Mouse (Mus musculus): ENCODE measurements around the gene Rai14.

Rai14 gene

GRCm38 (mm10) chr15:10623571-10624227, 90.7 kb downstream of the Rai14 start:
- in situ Hi-C loops (cut with MboI, MseI), result no loop called here

- in situ Hi-C loops (cut with MboI, MseI), result no loop called here
These were observed 93.2 kb downstream of the Rai14 start for GRCm38 (mm10) chr15:10621194-10621593.

- in situ Hi-C loops (cut with MboI, MseI), result no loop called here
These were observed 94.7 kb downstream of the Rai14 start for GRCm38 (mm10) chr15:10619678-10620077.

- in situ Hi-C loops (cut with MboI, MseI), result no loop called here
These were observed 96.1 kb downstream of the Rai14 start for GRCm38 (mm10) chr15:10618276-10618675.

- in situ Hi-C loops (cut with MboI, MseI), result no loop called here
These were observed 98.4 kb downstream of the Rai14 start for GRCm38 (mm10) chr15:10616001-10616400.

- in situ Hi-C loops (cut with MboI, MseI), result loop anchor here (5.0 kb wide), 1 partner anchor 86 kb away; no protein-coding TSS in a partner anchor
These were observed 103.4 kb downstream of the Rai14 start for GRCm38 (mm10) chr15:10611040-10611439.

- in situ Hi-C loops (cut with MboI, MseI), result no loop called here
These were observed 105.3 kb downstream of the Rai14 start for GRCm38 (mm10) chr15:10609107-10609506.

- in situ Hi-C loops (cut with MboI, MseI), result no loop called here
These were observed 105.8 kb downstream of the Rai14 start for GRCm38 (mm10) chr15:10608508-10609098.

GRCm38 (mm10) chr15:10599413-10599812, 115.0 kb downstream of the Rai14 start:
- in situ Hi-C loops (cut with MboI, MseI), result no loop called here

GRCm38 (mm10) chr15:10598259-10599225, 115.9 kb downstream of the Rai14 start:
- in situ Hi-C loops (cut with MboI, MseI), result no loop called here

- in situ Hi-C loops (cut with MboI, MseI), result no loop called here
These were observed 117.6 kb downstream of the Rai14 start for GRCm38 (mm10) chr15:10596871-10597270.

GRCm38 (mm10) chr15:10595408-10595807, 119.0 kb downstream of the Rai14 start:
- in situ Hi-C loops (cut with MboI, MseI), result no loop called here

- in situ Hi-C loops (cut with MboI, MseI), result no loop called here
These were observed 119.5 kb downstream of the Rai14 start for GRCm38 (mm10) chr15:10594910-10595309.

GRCm38 (mm10) chr15:10593094-10593493, 121.3 kb downstream of the Rai14 start:
- in situ Hi-C loops (cut with MboI, MseI), result no loop called here

GRCm38 (mm10) chr15:10586565-10586964, 127.9 kb downstream of the Rai14 start:
- in situ Hi-C loops (cut with MboI, MseI), result no loop called here

GRCm38 (mm10) chr15:10584359-10585187, 129.9 kb downstream of the Rai14 start:
- in situ Hi-C loops (cut with MboI, MseI), result no loop called here

GRCm38 (mm10) chr15:10583408-10583807, 131.0 kb downstream of the Rai14 start:
- in situ Hi-C loops (cut with MboI, MseI), result no loop called here

GRCm38 (mm10) chr15:10579159-10579558, 135.3 kb downstream of the Rai14 start:
- in situ Hi-C loops (cut with MboI, MseI), result no loop called here

GRCm38 (mm10) chr15:10566486-10566885, 147.9 kb downstream of the Rai14 start:
- in situ Hi-C loops (cut with MboI, MseI), result no loop called here

- in situ Hi-C loops (cut with MboI, MseI), result no loop called here
These were observed 150.2 kb downstream of the Rai14 start for GRCm38 (mm10) chr15:10564201-10564600.

GRCm38 (mm10) chr15:10562281-10562680, 152.1 kb downstream of the Rai14 start:
- in situ Hi-C loops (cut with MboI, MseI), result no loop called here
